Mouse (Mus musculus) cerebellum, postnatal 14 days (tissue): ENCODE results near the gene Tmem106b.

Experiments
- DNase-seq, 2 experiments: peaks; one replicate each; pipeline ENCODE4 v3.0.0; 2021; ENCODE audit warnings: mixed read lengths in 2 of 2

Tmem106b gene

GRCm38 (mm10) chr6:13069302-13070146 lies at the start of gene Tmem106b:
Gene Tmem106b (plus strand): TSS chr6:13069759.
- peak; percentile 98 for DNase-seq

GRCm38 (mm10) chr6:13021245-13022100 lies 48.1 kb upstream of the Tmem106b start:
- DNase-seq = no peak

DNA sequence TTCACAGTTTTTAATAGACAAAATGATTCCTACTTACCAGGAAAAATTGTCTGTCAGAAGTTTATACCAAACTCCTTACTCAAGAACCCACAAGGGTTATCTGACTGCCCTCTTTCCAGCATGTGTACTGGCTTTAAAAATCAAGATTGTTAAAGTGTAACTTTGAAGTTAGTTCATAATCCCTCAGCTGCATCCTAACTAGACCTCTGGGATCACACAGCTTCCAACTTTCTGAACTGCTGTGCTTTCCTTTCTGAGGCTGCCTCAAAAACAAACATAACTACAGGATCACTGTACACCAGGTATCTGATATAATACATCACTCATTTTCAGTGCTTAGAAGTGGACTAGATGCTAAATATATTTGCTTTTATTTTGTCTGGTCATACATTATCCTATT lies 39.0 kb upstream of the Tmem106b start:
- no peak for DNase-seq

GRCm38 (mm10) chr6:13030961-13031360 lies 38.6 kb upstream of the Tmem106b start:
- peak; percentile 23 to 34 for DNase-seq

DNA sequence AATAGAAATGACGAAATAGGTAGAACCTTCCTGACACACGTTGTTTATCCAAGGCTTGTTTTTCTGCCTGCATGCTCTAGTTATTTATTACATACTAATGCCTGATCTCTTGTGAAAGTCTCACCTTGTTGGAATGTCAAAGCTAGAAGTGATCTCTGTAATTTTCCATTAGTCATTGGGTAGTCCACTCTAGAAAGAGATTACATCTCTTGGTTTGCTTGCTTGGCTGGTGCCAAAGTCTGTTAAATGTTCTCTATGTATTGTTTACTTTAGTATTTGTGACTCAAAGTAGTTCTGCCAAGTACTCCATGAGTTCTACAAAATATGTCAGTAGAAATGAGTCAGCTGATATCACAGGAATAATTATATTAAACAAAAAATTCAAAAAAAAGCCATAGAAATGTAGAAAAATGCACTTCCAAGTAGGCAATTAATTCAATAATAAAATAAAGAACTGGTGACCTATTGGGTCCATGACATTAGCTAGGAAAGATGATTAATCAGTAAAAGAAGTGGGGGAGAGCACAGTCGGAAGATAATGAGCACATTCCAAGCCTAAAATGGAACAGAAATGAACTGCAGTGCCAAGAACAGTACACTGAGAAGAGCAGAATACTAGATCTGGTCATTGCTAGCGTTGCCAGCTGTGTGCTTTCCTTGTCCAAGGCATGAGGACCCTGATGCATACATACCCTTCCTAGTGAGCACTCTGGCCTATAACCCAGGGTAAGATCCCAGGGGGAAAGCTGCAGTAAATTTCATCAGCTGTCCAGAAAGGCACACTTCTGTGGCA lies 17.0 kb upstream of the Tmem106b start:
- no peak for DNase-seq

DNA sequence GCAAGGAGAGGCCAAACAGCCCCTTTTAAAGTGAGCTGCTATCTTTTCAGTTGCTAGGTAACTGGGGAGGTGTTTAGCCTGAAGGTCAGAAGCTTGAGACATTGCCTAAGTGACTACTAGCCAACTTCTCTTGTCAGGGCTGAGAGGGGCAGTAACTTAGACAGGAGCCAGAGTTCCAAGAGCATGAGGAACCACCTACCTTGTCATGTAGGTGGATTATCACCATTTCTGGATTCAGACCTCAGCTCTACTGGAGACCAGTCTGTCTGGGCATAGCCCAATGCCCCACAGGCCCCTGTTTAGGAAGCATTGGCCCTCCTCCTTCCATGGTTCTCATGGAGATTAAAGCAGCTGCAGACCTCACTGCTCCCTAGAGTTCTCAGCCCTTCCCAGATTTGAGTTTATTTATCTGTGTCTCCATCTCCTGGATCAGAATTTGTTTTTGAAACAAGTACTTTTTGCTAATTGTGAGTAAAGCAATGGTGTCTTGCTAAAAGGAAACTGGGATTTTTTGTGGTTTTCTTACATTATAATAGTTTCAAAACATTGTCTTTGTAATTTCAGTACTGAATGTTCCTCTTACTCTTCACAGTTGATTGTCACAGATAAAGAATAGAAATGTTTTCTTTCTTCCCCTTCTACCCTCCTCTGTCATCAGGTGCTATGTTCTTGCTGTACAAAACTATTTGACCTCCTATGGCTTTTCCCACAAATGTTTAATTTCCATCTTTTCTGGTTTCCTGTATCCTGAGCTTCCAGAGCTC lies 8.1 kb upstream of the Tmem106b start:
- no peak for DNase-seq

GRCm38 (mm10) chr6:13062063-13062462 lies 7.5 kb upstream of the Tmem106b start:
- DNase-seq = no peak

GRCm38 (mm10) chr6:13062691-13063255 lies 6.8 kb upstream of the Tmem106b start:
- no peak for DNase-seq

DNA sequence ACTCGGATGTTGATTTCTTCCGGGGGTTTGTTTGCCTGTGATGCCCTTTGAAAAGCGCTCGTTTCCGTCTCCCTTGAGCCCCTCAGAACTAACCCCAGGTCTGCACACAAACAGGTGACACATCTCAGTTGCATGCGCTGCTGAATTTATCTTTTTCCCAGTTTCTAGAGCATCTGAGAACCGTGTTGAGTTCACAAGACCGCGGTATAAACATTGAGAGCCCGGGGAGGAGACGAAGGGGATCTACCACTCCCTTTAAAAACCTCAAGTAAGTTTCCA lies 527 bp downstream of the Tmem106b start:
- no peak for DNase-seq

- peak; percentile 26 to 43 for DNase-seq
Observed at GRCm38 (mm10) chr6:13070485-13070884, 926 bp downstream of the Tmem106b start.

DNA sequence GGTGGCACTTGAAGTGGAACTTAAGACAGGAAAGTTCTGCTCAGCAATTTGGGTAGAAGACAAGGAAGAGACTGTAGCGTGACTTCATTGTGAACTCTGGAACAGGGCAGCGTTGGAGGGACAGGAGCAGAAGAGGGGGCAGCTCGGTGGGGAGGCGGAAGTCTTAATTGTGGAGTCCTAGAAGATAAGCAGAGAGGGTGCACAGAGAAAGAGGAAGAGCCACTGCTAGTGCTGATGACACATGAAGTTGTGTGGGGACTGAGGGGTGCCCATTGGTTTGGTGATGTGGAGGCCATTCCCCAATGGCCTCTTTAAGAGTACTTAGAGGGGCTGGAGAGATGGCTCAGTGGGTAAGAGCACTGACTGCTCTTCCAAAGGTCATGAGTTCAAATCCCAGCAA lies 3.5 kb downstream of the Tmem106b start:
- DNase-seq = no peak

DNA sequence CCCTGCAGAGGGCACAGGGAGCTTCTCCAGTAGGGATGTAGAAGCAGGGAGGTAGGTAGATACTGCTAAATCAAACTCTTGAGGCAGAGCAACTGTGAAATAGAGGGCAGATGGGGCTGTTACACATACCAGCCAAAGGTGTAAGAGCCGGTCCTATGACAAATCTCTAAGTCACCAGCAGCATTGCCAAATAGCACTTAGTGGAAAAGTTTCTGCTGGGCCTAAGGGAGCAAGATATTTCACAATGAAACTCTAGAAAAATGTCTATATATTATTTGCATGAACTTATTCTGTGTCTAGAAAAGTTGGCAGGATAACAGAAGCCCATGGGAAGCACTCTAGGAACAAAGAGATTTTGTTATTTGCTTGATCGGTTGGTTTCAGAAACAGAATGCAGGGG lies 4.3 kb downstream of the Tmem106b start:
- DNase-seq = no peak

DNA sequence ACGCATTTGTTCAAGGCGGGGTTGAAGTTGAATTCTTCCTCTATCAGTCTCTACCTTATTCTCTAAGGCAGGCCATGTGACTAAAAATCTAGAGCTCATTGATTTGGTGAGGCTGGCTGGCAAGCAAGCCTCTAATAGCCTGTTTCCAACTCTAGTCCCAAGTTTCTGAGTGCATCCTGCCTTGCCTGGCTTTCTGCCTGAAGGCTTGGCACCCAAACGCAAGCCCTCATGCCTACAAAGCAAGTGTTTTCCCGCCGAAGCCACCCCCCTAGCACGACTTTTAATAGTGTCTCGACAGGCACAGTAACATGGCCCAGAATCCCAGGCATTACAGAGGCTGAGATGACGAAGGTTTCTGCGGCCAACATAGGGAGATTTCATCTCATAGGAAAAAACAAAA lies 13.3 kb downstream of the Tmem106b start:
- DNase-seq = peak; percentile 50 to 65

GRCm38 (mm10) chr6:13096656-13097435 lies 27.3 kb downstream of the Tmem106b start:
- peak; percentile 48 to 60 for DNase-seq

- no peak for DNase-seq
Observed at GRCm38 (mm10) chr6:13100137-13100536, 30.6 kb downstream of the Tmem106b start.

DNA sequence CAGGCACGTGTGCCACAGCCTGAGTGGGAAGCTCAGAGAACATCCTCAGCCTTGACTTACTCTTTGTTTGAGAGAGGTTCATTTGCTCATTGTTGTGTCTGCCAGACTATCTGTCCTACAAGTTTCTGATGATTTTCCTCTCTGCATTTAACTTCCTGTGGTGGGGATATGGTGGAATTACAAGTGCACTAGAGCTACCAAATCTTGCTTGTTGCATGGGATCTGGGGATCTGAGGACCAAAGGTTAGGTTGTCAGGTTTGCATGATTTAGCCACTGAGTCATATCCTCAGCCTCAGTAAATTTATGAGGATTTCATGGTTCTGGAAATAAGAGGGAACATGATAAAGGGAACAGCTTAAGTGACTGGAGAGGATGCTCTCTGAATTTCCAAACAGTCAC lies 39.1 kb downstream of the Tmem106b start:
- DNase-seq = no peak

DNA sequence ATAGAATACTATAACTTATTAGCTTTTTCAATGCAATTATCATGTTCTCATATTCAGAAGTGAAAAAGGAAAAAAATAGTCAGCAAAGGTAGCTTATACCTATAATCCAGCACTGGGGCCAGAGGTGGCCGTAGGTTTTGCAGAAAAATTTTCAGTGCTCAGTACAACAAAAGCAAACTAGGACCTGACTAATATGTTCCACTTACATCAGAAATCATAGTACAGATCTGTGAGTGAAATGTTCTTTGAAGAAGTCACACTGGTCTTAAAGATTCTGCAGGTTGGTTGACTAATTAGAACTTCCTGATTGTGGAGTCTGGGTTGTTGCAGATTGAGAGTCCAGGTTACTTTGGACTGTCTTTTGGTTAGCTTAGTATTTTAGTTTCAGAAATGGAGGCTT lies 67.7 kb downstream of the Tmem106b start:
- no peak for DNase-seq
